ENCODE assay signal across 8 mouse cellular contexts in the genomic region with DNA sequence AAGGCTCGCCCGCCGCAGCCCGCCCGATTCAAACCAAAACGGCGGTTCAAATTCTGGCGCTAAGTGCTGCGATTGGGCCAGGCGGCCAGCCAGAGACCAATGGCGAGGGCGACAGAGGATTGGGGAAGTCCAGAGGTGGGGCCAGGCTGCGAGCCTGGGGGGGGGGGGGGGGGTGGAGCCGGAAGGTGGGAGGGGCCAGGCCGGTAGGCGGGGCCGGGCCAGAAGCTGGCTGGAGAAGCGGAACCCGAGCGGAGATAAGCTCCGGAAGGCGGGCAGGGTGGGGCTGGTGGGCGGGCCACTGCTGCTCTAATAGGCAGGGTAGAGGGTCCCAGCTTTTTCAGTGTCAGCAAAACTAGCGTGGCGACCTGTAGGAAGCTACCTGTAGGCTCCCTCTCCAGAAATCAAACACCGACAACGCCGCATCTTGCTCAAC. TPM values are rescaled to one million over a fixed set of nuclear protein-coding genes. Genes with fewer than 3 reads are reported as not detected.
A peak's percentile ranks its signal among the peaks of the same experiment; 100 is the strongest.
DNase-seq lines count a peak whose midpoint lies in the region; ATAC-seq and TF ChIP-seq lines count a peak whose summit lies in the region.

No protein-coding gene starts in this region.

- WGBS in heart, embryonic 12.5 days: under 1% methylated on average over 28 of the region's 28 CpGs
- under 1% methylated on average over 27 of the region's 28 CpGs for WGBS in kidney, embryonic 16.5 days
- under 1% methylated on average over 27 of the region's 28 CpGs for WGBS in liver, adult 2 months

- H3K36me3 ChIP-seq in erythroblast, embryonic 14.5 days (ENCODE audit: control insufficient read depth): peaks cover 52% of the 10 kb centered on the region
- H3K36me3 ChIP-seq in heart, embryonic 12.5 days: peaks cover 7% of the 10 kb centered on the region; the same call in 1 of the 2 replicates
- H3K36me3 ChIP-seq in kidney, embryonic 16.5 days (ENCODE audit: insufficient read depth, low read length): peaks cover 3% of the 10 kb centered on the region; the same call in 1 of the 2 replicates
- H3K36me3 ChIP-seq in liver, adult 2 months (ENCODE audit: control insufficient read depth, insufficient read depth, low read length): no peaks in the 10 kb centered on the region

- TF ChIP-seq POLR2A in liver, adult 2 months (IDR thresholded peaks at IDR 0.05; ENCODE audit: extremely low read depth, insufficient read depth, low read length): no peak

- ATAC-seq in heart, embryonic 12.5 days (ENCODE audit: insufficient number of reproducible peaks, low FRiP score): peak; percentile 98
- peak; percentile 99 for ATAC-seq in kidney, embryonic 16.5 days (ENCODE audit: low FRiP score, low TSS enrichment)
- peak; percentile 91 for ATAC-seq in monocyte, adult 5-6 weeks (replicated peaks; ENCODE audit: insufficient number of reproducible peaks, low FRiP score, low TSS enrichment, poor library complexity, severe bottlenecking)

- H3K9me3 ChIP-seq in erythroblast, embryonic 14.5 days (ENCODE audit: control insufficient read depth, low read length): no peaks in the 10 kb centered on the region
- H3K9me3 ChIP-seq in heart, embryonic 12.5 days (replicated peaks): no peaks in the 10 kb centered on the region
- H3K9me3 ChIP-seq in kidney, embryonic 16.5 days (ENCODE audit: low read length): no peaks in the 10 kb centered on the region

- H3K4me2 ChIP-seq in heart, embryonic 12.5 days: peak overlapping the region; percentile 72
- peak overlapping the region; percentile 69 for H3K4me2 ChIP-seq in kidney, embryonic 16.5 days (replicated peaks; ENCODE audit: low read depth, low read length)

- no peaks in the 10 kb centered on the region for H3K27me3 ChIP-seq in erythroblast, embryonic 14.5 days (ENCODE audit: control insufficient read depth)
- no peaks in the 10 kb centered on the region for H3K27me3 ChIP-seq in heart, embryonic 12.5 days (replicated peaks)
- H3K27me3 ChIP-seq in kidney, embryonic 16.5 days (ENCODE audit: insufficient read depth, low read length): no peaks in the 10 kb centered on the region
- peaks cover 2% of the 10 kb centered on the region; the same call in 1 of the 2 replicates for H3K27me3 ChIP-seq in liver, adult 2 months (ENCODE audit: control insufficient read depth, insufficient read depth, low read length)

- no peak overlapping the region for H3K27ac ChIP-seq in heart, embryonic 12.5 days (ENCODE audit: poor library complexity, severe bottlenecking)
- no peak overlapping the region for H3K27ac ChIP-seq in kidney, embryonic 16.5 days (ENCODE audit: low read length)
- H3K27ac ChIP-seq in liver, adult 2 months (replicated peaks; ENCODE audit: insufficient read depth, low read depth, low read length): no peak overlapping the region

- peak; percentile 95 for DNase-seq in CD4-positive, CD25-positive, alpha-beta regulatory T cell, adult 2 months (ENCODE audit: low read depth, low spot score)
- peak; percentile 77 for DNase-seq in brain, embryonic 18.5 days (ENCODE audit: low read depth, low spot score)
- peak; percentile 66 for DNase-seq in liver, adult 2 months (ENCODE audit: extremely low read depth, low read depth, low spot score)
- DNase-seq in spleen, postnatal 36 days (ENCODE audit: low spot score in 2 of 2): peak; percentile 90 to 92

- no peak for TF ChIP-seq CTCF in liver, adult 2 months (IDR thresholded peaks at IDR 0.05; ENCODE audit: low read depth, low read length)

- H3K9ac ChIP-seq in heart, embryonic 12.5 days: peak overlapping the region; percentile 89
- H3K9ac ChIP-seq in kidney, embryonic 16.5 days (replicated peaks; ENCODE audit: low read length): peak overlapping the region; percentile 97
- H3K9ac ChIP-seq in liver, adult 2 months (ENCODE audit: low read depth, low read length): peak overlapping the region; percentile 49; the same call in 1 of the 2 replicates

- H3K4me3 ChIP-seq in erythroblast, embryonic 14.5 days (replicated peaks): peak overlapping the region; percentile 74
- peak overlapping the region; percentile 96 for H3K4me3 ChIP-seq in heart, embryonic 12.5 days
- peak overlapping the region; percentile 97 for H3K4me3 ChIP-seq in kidney, embryonic 16.5 days (ENCODE audit: low read length)
- H3K4me3 ChIP-seq in liver, adult 2 months (ENCODE audit: insufficient read depth, low read depth, low read length): peak overlapping the region; percentile 68

- H3K4me1 ChIP-seq in erythroblast, embryonic 14.5 days (ENCODE audit: control insufficient read depth): peaks cover 66% of the 10 kb centered on the region
- peaks cover 20% of the 10 kb centered on the region for H3K4me1 ChIP-seq in heart, embryonic 12.5 days (replicated peaks)
- H3K4me1 ChIP-seq in kidney, embryonic 16.5 days (ENCODE audit: insufficient read depth, low read length): peaks cover 19% of the 10 kb centered on the region
- no peaks in the 10 kb centered on the region; the same call in 1 of the 2 replicates for H3K4me1 ChIP-seq in liver, adult 2 months (ENCODE audit: control insufficient read depth, insufficient read depth, low read length)

- H3K79me2 ChIP-seq in liver, adult 2 months (ENCODE audit: control insufficient read depth, insufficient read depth, low read length): no peaks in the 10 kb centered on the region

RNA-seq across cellular contexts. Expression of gene Mki67, which starts 0.3 kb away (rescaled TPM):
- polyA plus RNA-seq in erythroblast, embryonic 14.5 days (2012): 7.0 and 10.8 TPM in 2 replicates
- 39.2 and 42.6 TPM in 2 replicates for polyA plus RNA-seq in heart, embryonic 12.5 days (2016; fragmentation: Nextera tagmentation; extraction: Ambion mirVana)
- polyA plus RNA-seq in kidney, embryonic 16.5 days (2015; fragmentation: Nextera tagmentation; extraction: Ambion mirVana): 32.6 and 35.8 TPM in 2 replicates
- 0.65 and 1.6 TPM in 2 replicates for total RNA-seq in liver, adult 2 months (2014; rRNA removed)
- 0.02 and 0.05 TPM in 2 replicates for polyA plus RNA-seq in liver, adult 2 months (2012; rRNA removed)
- total RNA-seq in monocyte, adult 5-6 weeks (2017): 2.9 to 12.3 TPM (median 3.7 TPM) in 3 replicates
